Mouse (Mus musculus): ENCODE measurements around the gene Cops9. TPM values are rescaled to one million over a fixed set of nuclear protein-coding genes. Genes with fewer than 3 reads are reported as not detected.
A peak's percentile ranks its signal among the peaks of the same experiment; 100 is the strongest.

The Cops9 gene
- total RNA-seq, 2 experiments from 2014 or later, result 217 to 236 TPM

DNA sequence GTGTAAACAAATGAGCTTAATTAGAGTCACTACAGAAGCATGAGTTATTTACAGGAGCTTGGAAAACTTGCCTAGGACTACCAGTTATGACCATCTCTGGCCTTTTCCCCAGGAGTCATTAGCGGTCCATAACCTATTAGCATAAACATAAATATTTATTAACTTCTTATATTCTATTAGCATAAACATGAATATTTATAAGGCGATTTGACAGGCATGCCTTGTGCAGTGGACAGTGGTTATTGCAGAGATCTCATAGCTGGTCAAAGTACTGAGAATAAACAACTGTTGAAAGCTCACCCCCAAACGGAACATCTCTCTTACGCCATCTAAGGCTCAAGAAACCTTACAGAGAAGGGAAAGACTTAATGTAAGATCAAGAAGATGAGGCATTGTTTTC is 28.6 kb downstream of the Cops9 start:
- intact Hi-C loops (cut with DNase I), result loop anchor here (5.0 to 10.0 kb wide), 3 partner anchors 651 to 1091 kb away; no protein-coding TSS in a partner anchor
- DNase-seq, result no peak

DNA sequence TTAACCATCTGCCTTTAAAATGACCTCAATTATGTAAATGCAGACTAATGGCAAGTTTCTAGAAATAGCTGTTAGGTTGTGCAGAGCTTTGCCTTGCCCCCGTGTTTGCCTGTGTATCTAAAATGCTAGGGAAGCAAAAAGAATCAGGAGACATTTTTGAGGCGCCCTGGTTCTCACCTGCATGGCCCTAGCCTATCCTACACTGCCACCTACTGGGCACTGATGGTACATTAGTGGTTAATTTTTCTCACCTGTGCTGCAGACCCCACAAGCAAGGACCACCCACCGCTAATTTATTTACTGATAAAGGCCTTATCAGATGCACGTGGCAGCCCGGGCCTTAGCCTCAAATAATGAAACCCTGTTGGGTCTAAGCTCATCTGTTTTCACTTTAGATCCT is 30.8 kb downstream of the Cops9 start:
- DNase-seq, result peak; percentile 40 to 69
- intact Hi-C loops (cut with DNase I), result loop anchor here (1.0 to 10.0 kb wide), 4 partner anchors 90 to 1089 kb away; no protein-coding TSS in a partner anchor

DNA sequence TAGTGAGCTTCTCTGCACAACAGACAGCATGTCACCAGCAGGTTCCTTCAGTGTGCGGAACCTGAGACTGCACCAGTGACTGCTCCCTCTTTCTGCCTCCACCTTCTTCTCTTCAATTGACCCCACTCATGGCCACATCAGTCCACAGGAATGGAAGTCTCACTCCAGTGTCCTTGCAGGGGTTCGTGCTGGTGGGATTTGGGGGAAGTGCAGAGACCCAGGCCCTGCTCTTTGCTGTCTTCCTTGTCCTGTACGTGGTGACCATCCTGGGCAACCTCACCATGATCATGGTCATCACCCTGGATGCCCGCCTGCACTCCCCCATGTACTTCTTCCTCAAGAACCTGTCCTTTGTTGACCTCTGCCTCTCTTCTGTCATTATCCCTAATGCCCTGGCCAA is 34.1 kb downstream of the Cops9 start:
- intact Hi-C loops (cut with DNase I), result no loop called here
- no peak for DNase-seq

DNA sequence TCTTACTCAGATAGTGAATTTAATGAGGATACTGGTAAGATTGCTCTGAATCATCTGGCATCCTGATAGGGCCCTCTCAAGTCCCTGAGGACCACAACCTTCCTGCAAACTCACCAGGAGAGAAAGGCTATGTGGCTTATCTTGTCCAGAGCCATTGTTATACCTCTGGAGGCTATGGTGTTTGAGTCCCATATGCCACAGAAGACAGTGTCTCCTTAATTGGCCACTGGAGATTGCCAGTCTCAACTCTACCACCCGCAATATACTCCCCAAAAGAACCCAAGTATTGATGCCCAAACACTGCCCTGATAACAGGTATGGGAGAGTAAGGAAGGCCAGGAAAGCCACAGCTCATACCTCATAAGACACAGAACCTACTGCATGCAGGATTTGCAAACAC is 36.3 kb downstream of the Cops9 start, which contains the start of gene Olfr1410:
Gene Olfr1410, plus strand, starts transcription at position 301 of the 400 bp plus-strand sequence.
- intact Hi-C loops (cut with DNase I), result no loop called here
- DNase-seq, result no peak

DNA sequence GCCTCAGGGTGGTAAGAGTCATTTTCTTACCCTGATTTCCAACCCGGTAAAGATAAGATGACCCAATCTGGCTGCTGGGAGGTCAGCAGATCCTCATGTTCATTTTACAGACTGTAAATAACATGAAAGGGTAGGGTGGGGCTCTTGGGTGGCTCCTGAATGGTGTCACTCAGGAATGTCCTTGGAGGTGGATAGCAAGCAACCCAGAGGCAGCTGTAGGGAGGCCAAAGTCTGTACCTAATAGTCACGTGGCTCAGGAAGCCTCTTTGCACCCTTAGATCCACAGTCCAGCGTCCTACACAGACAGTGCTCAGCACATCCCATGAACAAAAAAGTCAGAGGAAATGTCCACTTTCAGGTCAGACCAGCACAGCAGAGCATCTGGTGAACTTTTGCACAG is 45.8 kb downstream of the Cops9 start:
- DNase-seq, result no peak
- intact Hi-C loops (cut with DNase I), result no loop called here

DNA sequence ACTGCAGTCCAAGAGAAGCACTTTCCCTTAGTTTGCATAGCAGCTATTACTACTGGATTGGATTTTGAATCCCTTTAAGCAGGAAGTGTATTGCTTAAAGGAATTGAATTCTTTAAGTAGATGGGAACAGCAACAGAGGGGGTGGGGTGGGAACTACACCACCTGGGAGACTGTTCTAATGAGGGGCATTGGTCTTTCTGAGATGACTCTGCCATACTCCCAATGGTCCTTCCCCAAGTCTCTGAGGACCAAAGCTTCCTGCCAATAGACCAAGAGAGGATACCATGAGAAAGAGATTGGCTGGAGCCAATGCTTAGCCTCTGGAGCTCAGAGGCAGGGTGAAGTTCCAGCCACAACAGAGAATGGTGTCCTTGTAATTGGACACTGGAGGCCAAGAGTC is 47.7 kb downstream of the Cops9 start, which contains the start of gene Olfr1411:
Gene Olfr1411, plus strand, starts transcription at position 301 of the 400 bp plus-strand sequence.
- DNase-seq, result no peak
- intact Hi-C loops (cut with DNase I), result no loop called here

Other genes starting within 250 kb of the Cops9 start
- gene Ndufa10, start 168.1 kb downstream of the Cops9 start, total RNA-seq (2021), result 100 to 1,000 TPM; 882 to 892 TPM
- not detected for gene Olfr1416, start 156.9 kb downstream of the Cops9 start, total RNA-seq (2021)
- gene Olfr1415, start 145.9 kb downstream of the Cops9 start, total RNA-seq (2021), result not detected
- gene Olfr1414, start 123.3 kb downstream of the Cops9 start, total RNA-seq (2021), result not detected
- not detected for gene Olfr1413, start 70.7 kb downstream of the Cops9 start, total RNA-seq (2021)
- gene Olfr1412, start 56.2 kb downstream of the Cops9 start, total RNA-seq (2021), result not detected
- not detected for gene Olfr1411, start 47.6 kb downstream of the Cops9 start, total RNA-seq (2021)
- gene Olfr1410, start 36.2 kb downstream of the Cops9 start, total RNA-seq (2021), result not detected
- not detected for gene Olfr12, start 24.2 kb downstream of the Cops9 start, total RNA-seq (2021)
- gene Otos, start 6.9 kb upstream of the Cops9 start, total RNA-seq (2021), result not detected
- 100 to 1,000 TPM; 222 to 238 TPM for gene Gpc1, start 189.7 kb upstream of the Cops9 start, total RNA-seq (2021)